20 mouse cellular contexts compared by ENCODE assay signal in the genomic region with DNA sequence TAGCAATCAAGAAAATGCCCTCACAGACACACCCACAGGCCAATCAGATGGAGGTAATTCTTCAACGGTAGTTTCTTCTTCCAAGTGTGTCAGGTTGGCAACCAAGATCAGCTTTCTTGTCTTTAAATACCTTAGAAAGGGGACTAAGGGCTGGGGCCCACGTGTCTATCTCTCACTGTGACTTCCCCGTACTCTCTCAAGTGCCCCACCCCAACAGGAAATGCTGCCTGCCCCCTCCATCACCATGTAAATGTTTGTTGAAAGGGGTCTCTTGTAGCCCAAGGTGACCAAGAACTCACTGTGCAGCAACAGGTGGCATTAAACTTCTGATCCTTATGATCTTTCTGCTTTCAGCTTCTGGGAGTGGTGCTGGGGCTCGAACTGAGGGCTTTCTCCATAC. TPM values are rescaled to one million over a fixed set of nuclear protein-coding genes. Genes with fewer than 3 reads are reported as not detected.
"Had no signal": no experiment of that assay in that cellular context is flagged by ENCODE, and none has a peak within 500 bp of the region (broad histone marks: within the 10 kb centered on the region; RNA-seq: fewer than 3 reads in every experiment).

No protein-coding gene starts in this region.

- ATAC-seq: liver, postnatal 0 days; midbrain, embryonic 15.5 days had no signal

- H3K36me3 ChIP-seq: liver, embryonic 13.5 days; liver, embryonic 15.5 days; lung, embryonic 15.5 days; midbrain, embryonic 10.5 days; midbrain, embryonic 12.5 days; midbrain, embryonic 15.5 days; neural tube, embryonic 12.5 days; stomach, embryonic 15.5 days had no signal

- DNase-seq: liver, embryonic 13.5 days; liver, postnatal 0 days; lung, adult 2 months; lung, postnatal 10 days; lung, postnatal 4 days; right cerebral cortex, postnatal 14 days had no signal

- H3K27me3 ChIP-seq: lung, embryonic 15.5 days; midbrain, embryonic 12.5 days; midbrain, embryonic 15.5 days; neural tube, embryonic 12.5 days; stomach, embryonic 15.5 days had no signal

- H3K4me1 ChIP-seq: midbrain, embryonic 10.5 days; midbrain, embryonic 12.5 days; midbrain, embryonic 15.5 days; neural tube, embryonic 12.5 days; stomach, embryonic 15.5 days had no signal

- H3K4me3 ChIP-seq: liver, embryonic 13.5 days; liver, embryonic 15.5 days; lung, embryonic 15.5 days; midbrain, embryonic 10.5 days; midbrain, embryonic 12.5 days; midbrain, embryonic 15.5 days; neural tube, embryonic 12.5 days; stomach, embryonic 15.5 days had no signal

- H3K27ac ChIP-seq: liver, embryonic 13.5 days; liver, embryonic 15.5 days; lung, embryonic 15.5 days; midbrain, embryonic 10.5 days; midbrain, embryonic 12.5 days; midbrain, embryonic 15.5 days; neural tube, embryonic 12.5 days; stomach, embryonic 15.5 days; stomach, postnatal 0 days had no signal

RNA-seq across cellular contexts. Expression of a gene that starts 1.0 kb away (rescaled TPM):
- polyA plus RNA-seq: liver, embryonic 11.5 days; liver, embryonic 13.5 days; liver, embryonic 15.5 days; liver, postnatal 0 days; lung, adult 2 months; lung, embryonic 15.5 days; midbrain, embryonic 10.5 days; midbrain, embryonic 12.5 days; midbrain, embryonic 15.5 days; midbrain, postnatal 0 days; neural tube, embryonic 12.5 days; neural tube, embryonic 14.5 days; spleen, adult 2 months; stomach, embryonic 15.5 days; stomach, postnatal 0 days; testis, adult 2 months; urinary bladder, adult 2 months had no signal

RNA-seq across cellular contexts. Expression of a gene that starts 8.1 kb away (rescaled TPM):
- polyA plus RNA-seq: liver, embryonic 11.5 days; liver, embryonic 13.5 days; liver, embryonic 15.5 days; liver, postnatal 0 days; midbrain, embryonic 10.5 days; midbrain, embryonic 12.5 days; midbrain, postnatal 0 days; neural tube, embryonic 12.5 days; neural tube, embryonic 14.5 days; stomach, embryonic 15.5 days; urinary bladder, adult 2 months had no signal

RNA-seq across cellular contexts. Expression of a gene that starts 17.8 kb away (rescaled TPM):
- polyA plus RNA-seq: liver, embryonic 11.5 days; liver, embryonic 13.5 days; liver, embryonic 15.5 days; liver, postnatal 0 days; lung, embryonic 15.5 days; midbrain, embryonic 10.5 days; midbrain, embryonic 12.5 days; midbrain, embryonic 15.5 days; midbrain, postnatal 0 days; neural tube, embryonic 12.5 days; neural tube, embryonic 14.5 days; spleen, adult 2 months; stomach, embryonic 15.5 days; stomach, postnatal 0 days; urinary bladder, adult 2 months had no signal

RNA-seq across cellular contexts. Expression of a gene that starts 23.0 kb away (rescaled TPM):
- polyA plus RNA-seq: liver, embryonic 11.5 days; liver, embryonic 13.5 days; liver, embryonic 15.5 days; liver, postnatal 0 days; lung, adult 2 months; lung, embryonic 15.5 days; midbrain, embryonic 10.5 days; midbrain, embryonic 12.5 days; midbrain, embryonic 15.5 days; midbrain, postnatal 0 days; neural tube, embryonic 12.5 days; neural tube, embryonic 14.5 days; spleen, adult 2 months; stomach, embryonic 15.5 days; stomach, postnatal 0 days; urinary bladder, adult 2 months had no signal
